Mouse (Mus musculus): ENCODE data around the gene Pax3.

The Pax3 gene

DNA sequence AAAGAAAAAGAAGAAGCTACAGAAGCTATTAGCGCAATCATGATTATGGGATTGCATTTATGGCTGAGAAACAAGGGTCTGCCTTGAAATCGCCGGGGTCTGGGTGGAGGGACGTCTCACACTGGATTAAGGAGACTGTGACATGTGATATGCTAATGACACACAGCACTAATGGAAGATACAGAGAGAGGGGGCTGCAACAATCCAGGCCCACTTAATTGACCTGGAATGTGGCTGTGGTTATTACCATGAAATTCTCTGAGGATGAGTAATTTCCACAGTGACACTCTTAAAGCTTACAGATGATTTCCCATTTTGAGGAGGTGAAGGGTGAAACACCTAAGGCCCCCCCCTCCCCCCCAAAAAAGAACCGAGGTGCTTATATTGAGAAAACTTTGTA, 136.1 kb downstream of the Pax3 start:
- no peak for DNase-seq (ENCODE audit: low spot score)

DNA sequence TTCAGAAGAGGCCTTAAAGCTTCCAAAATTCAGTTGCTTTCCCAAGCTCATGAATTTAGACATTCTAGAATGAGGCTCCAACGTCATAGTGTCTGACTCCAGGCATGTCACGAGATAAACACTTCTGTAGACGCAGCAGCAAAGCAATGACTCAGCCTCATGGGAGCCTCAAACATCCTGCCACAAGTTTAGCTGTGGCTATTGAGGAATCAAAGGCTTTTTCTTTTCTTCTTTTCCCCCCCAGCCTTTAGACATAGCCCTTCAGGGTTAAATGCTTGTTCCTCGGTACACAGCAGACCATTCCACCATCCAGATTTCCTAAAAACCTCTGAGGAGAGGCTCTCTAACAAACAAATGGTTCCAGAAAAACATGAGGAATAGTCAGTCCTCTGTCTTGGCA, 139.0 kb downstream of the Pax3 start:
- no peak for DNase-seq (ENCODE audit: low spot score)

DNA sequence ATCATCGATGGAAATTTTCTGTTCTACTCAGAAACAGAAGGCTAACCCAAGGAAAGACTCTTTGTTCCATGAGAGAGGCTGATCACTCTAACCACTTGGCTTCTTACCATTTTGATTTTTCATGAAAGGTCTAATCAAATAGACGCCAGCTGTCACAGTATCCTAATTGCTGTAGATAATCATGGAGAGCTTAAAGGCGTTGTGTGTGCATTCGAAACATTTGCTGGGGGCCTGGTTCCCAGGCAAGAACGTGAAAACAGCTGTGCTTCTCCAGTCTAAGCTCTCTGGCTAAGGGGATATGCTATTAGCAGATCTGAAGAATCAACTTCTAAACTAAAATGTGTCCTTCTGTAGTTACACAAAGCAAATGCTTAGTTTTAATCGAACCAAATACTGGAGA, 143.3 kb downstream of the Pax3 start:
- DNase-seq (ENCODE audit: low spot score) = no peak

Data from urinary bladder, postnatal 25 days (tissue).